Mouse (Mus musculus) cerebral cortex, adult 2 months (tissue): ENCODE results near the gene Supt20.

Source experiments
- WGBS: fragments of 180-500 bp; shearing (Covaris S2); methylation state at CpG from one replicate; pipeline ENCODE4 v1.1.7; 2018; 5-methylcytosine and 5-hydroxymethylcytosine counted together

Supt20 gene

DNA sequence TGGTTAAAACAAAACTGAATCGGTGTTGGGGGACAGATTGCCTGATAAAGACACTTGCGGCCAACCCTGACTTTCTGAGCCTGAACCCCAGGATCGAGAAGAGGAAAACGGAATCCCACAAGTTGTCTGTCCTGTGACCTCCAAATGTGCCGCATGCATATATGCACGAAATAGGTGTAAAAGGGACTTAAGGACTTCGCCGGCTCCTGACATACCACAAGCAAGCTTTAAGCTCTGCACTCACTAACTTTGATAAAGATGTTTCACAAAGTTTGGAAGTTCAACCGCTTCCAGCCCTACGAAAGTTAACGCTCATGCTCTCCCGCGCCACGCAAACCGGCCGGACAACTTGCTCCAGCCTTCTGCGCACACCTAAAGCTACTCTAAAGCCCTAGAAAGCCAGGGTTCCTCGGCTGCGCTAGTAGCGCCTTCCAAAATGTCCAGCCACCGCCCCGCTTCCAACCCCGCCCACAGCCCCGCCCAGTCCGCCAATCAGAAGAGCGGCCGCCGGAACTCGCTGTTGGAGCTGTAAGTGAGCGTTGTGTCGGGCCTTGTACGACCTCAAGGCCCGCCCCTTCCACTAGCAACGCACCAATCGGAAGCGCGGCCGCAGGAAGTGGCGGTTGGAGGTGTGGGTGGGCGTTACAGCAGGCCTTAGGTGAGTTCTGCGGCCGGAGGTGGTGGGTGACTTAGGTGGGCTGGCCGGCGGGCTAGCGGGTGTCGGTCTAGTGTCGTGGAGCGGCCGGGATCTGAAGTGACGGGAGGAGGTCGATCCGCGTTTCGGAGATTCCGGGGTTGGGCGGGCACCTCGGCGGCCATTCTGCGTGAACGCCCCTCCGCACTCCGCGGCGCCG, at the start of gene Supt20:
Gene Supt20 (plus strand): TSS at position 606 of the 854 bp plus-strand sequence.
- 1% methylated on average over 64 of the region's 65 CpGs for WGBS

DNA sequence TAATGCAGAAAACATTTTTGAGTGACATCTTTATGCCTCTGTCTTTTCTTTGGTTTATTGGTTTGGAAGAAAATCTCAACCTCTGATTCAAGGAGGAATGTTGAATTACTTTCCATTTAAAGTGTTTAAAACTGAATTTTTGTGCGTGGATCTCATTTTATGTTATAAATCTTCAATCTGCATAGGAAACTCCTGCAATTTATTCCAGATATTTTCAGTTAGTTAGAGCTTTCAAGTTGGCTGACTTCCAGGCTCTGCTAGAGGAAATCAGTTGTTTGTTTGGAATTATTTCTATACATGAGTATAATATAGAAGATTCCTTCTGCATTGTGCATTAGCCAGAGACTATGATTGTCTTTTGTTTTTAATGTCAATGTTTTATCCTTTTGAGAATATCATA, 49.8 kb upstream of the Supt20 start:
- 83% methylated on average over 1 of the region's 1 CpGs for WGBS

DNA sequence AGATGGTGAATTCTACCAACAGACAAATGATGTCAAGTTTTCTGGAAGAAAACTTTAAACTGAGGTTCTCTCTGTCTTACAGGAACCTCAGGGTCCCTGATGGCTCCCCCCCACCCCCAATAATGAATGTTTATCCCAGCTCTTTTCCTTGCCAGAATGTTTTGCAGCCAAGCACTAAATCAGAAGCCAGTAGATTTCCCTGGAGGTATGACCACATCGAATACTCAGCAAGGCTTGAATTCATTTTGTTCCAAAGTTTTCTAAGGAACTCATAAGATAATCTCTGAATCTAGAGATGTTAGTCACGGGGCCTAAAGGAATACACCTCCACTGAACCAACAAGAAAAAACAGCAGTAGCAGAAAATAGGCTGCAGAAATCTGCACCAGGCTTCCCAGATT, 45.0 kb upstream of the Supt20 start:
- WGBS, result 32% methylated on average over 2 of the region's 2 CpGs

DNA sequence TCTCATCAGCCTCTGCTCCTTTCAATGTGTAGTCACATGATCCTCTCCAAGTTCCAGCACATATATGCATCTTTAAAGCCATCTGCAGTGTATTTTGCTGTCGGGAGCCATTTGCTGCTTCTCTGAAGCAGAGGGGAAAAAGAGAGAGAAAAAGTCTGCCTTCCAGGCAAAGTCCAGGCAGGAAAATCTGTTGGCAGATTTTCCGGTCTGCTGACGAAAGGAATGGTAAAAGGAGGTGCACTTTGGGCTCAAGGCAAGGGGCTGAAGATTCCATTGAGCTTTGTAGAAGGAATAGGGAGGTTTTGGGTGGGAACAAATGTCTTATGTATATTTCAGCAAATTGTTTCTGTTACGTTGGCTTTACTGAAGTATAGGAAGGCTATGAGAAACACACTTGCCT, 41.0 kb upstream of the Supt20 start:
- WGBS, result 76% methylated on average over 4 of the region's 4 CpGs

DNA sequence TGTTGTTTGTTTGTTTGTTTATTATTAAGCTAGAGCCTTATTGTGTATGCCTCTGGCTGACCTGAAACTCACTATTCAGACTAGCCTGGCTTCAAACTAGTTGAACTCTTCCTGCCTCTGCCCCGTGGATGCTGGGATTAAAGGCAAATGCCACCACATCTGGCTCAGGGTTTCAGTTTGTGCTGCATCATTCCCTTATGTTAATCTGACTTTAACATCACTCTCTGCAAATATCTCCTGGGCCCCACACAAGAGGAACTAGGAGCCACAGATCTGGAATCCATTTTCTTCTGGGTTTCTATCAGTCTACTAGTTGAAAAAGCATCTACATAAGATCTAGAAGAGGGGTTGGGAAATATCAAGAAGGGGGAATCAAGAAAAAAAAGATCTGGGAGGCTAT, 38.4 kb upstream of the Supt20 start:
- WGBS, result 97% methylated on average over 1 of the region's 1 CpGs

DNA sequence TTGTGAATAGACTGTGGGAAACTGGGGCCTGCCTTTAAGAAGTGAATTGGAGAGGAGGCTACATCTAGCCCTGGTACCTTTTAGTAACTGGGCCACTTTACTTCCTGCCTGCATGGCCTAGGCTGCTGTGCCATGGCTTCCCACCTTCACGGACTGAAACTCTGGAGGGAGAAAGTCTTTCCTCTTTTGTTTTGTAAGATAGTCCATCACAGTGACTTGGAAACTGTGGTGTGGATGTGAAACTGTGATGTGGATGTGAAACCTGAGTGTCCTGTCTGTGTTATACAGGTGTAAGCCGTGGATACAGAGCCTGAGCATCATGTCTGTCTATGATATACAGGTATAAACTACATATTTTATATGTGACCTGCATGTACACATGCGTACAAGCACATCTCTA, 35.5 kb upstream of the Supt20 start:
- WGBS, result 87% methylated on average over 3 of the region's 3 CpGs

DNA sequence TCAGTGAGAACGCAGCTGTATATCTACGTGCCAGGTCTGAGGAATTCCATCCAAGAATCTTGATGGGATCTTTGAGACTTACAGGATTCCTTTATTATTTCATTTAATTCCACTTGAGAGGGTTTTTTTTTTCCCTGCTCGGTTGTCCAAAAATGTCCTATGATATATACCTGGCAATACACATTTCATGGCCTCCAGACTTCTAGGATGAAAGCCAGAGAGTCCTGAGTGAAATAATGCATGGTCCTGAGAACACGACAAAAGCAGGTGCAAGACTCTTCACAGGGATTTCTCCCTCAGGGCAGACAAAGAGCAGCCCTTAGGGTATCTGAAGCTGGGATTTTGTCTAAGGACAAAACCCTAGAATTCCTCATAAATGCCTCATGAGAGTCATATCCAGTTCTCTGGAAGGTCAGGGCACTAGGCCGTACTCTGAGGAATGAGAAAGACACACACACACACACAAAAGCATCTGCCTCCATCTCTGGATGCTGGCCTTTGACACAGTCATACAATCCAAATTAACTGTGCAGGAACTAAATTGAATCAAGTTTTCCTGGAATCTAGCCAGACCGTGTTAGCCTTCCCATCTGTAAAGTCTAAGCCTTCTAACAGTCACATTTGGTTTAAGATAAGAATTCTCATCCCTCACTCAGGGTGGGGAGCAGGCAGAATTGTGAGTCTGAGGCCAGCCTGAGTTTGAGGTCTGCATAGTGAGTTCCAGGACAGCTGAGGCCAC, 34.5 kb upstream of the Supt20 start:
- WGBS, result 83% methylated on average over 6 of the region's 6 CpGs

DNA sequence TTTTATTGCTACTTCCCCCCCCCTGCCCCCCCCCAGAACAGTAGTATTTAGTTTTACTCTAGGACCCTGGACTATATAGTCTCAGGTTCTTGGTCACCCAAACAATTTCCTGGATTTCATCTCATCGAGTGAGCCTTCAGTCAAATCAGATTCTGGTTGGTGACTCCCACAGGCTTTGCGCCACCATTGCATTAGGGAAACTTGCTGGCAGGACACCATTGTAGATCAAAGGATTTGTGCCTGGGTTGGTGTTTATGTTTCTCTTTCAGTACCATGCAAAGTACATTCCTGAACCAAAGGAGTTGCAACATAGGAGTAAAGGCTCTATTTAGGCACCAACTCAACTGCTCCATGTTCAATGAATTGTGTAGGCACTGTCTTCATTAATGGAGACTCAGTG, 32.9 kb upstream of the Supt20 start:
- WGBS, result 84% methylated on average over 2 of the region's 2 CpGs

DNA sequence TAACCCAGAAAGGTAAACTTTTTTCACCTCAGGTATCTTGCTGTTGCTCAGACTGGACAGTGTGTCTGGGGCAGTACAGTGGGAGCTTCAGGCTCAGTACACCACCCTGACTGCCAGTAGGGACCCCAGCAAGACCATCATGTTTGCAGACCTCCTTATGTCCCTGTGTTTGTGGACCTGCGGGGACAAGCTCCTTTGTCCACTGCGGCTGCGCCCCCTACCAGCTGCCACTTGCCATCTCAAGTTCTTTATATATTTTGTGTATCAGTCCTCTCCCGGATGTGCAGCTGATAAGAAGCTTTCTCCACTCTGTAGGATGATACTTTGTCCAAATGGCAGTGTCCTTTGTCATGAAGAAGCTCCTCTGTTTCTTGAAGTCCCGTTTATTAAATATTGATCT, 30.2 kb upstream of the Supt20 start:
- 70% methylated on average over 5 of the region's 5 CpGs for WGBS

DNA sequence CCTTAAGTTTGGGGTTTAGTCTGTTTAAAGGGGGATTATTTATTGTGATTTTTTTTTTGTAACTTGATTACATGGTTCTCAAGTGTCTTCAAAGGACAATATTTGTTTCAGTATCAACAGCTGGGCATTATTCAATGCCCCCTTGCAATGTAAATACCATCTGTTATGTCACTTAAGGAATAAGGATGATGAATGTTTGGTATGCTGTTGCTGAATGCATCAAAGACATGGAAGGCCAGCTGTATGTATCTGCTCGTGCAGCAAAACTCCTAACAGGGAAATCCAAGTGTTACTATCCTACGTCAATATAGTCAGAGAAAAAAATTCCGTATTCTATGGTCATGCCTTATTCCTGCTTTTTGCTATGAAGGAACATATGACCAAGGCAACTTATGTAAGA, 24.5 kb upstream of the Supt20 start:
- WGBS, result 84% methylated on average over 3 of the region's 3 CpGs

DNA sequence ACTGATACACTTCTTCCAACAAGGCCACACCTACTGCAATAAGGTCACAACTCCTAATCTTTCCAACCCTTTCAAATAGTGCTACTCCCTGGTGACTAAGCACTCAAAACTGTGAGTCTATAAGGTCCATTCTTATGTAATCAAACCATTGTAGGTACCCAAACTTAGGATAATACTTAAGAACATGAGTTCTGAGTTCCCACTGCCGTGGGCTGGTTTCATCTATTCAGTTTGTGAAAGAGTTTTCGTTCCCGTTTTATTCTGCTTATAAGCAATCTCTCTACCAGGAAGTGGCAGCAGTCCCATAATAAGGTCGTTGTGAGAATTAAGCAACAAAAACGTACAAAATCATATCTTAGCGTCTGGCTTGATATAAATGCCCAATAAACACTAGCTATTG, 23.9 kb upstream of the Supt20 start:
- 76% methylated on average over 6 of the region's 6 CpGs for WGBS

DNA sequence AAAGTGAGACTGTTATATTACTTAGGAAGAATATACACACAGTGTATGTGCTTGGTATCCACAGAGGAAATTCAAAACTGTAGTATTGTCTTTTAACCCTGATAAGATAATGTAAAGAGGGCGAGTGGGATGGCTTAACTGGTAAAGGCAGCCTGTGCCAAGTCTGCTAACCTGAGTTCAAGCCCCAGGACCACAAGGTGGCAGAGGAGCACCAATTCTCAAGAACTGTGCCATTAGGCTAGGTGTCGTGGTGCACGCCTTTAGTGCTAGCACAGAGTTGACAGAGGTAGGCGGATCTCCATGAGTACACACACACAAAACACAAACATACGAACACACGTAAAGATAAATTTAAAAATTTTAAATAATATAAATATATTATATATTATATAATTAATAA, 23.0 kb upstream of the Supt20 start:
- WGBS, result 90% methylated on average over 6 of the region's 6 CpGs

DNA sequence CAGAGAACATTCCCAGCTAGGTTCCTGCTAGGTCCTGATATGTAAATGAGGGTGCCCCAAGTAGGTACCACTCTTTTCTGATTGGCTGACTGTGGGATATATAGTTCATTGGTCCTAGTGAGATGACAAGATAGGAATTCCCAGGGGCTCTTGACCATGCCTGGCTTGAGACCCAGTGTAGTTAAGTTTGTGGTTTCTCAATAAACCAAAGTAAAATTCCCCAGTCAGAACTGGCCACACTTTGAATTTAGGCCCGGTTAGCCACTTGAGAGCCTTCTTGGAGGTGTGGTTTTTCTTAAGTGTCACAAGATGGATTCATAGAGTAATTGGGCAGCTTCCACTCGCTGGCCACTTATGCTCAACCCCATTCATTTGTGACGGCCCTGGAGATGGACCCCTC, 20.5 kb upstream of the Supt20 start:
- 58% methylated on average over 3 of the region's 3 CpGs for WGBS

DNA sequence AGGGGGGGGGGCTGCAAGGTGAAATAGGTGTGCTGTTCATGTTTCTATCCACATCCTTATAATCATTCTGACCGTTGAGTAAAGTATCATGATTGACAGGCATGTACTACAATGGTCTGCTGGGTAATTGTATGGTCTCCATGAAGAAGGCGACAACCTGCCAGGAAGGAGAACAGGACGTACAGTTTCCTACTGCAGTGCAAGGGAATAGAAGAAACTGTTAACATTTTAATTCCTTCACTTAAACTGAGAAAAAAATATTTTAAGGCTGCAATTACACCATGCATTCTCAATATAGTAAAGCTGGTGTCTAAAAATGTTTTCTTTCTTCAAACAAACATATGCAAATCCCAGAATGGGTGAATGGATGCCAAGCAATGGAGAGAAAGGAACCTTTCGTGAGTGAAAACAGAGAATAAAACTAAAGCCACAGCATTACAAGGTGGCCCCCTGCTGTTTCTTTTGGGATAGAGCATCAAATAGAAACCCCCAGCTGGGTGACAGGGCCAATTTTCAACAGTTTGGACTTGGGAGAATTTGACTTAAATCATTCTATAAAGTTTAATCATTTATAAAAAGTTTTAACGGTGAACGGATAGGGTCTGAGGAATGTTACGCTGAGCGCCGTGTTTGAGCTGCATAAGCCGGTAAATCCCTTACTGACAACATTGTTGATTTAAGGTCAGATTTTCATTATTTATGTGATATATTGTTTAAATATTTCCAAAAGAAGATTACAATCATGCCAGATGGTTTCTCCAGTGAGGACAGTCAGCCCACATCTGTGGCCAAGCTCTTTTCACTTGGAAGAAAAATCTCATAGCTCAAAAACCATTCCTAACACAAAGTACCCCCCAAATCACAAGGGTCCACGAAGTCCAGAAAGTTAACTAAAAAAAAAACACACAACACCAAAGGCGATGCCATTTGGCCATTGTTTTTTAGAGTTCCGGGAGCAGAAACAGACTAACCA, 19.8 kb upstream of the Supt20 start:
- WGBS, result 35% methylated on average over 13 of the region's 13 CpGs

DNA sequence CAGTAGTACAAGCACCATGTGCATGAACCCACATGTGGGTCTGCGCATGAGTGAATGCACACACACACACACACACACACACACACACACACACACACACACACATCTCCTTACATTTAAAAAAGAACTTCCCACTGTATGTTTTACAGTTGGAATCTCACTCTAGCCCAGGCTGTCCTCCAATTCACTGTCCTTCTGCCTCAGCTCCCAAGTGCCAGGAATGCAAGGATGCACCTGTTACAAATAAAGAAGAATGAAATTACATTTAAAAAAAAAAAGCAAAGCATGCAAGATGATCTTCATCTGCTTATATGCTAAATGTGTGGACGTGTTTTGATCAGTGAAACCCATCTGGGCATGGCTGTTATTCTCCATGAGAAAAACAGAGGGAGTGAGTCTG, 15.8 kb upstream of the Supt20 start:
- WGBS, result 71% methylated on average over 2 of the region's 2 CpGs

DNA sequence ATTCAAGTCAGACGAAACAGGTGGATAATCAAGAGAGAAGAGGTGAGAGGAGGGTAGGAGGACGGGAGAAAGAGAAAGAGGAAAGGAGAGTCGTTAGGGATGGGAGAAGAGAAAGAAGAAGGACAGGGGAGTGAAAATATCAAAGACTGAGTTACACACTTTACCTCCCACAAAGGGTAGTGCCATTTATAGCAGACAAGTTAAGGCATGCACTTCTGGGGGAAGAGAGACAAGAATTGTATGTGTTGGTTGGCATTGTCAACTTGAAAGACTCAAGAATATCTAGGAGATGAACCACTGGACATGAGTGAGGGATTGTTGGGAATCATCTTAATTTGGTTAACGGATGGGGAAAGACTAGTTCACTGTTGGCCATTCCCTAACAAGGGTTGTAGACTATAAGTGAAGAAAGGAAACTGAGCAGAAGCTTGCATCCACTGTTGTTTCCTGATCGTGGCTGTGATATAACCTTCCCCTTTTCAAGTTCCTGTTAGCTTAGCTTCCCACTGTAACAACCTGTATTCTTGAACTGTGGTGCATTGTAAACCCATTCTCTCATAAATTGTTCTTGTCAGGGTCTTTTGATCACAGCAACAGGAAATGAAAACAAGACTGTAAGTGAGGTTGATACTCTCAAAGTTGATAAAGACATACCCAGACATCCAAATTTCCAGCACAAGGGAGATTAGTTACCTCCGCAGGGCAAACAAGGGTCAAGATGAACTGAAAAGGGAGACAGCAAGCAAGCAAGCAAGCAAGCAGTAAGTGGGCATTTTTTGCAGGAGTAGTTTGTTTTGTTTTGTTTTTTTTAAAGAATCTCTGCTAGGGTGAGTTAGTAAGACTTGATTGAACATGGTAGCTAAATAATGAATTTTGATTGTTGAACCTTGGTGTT, 11.1 kb upstream of the Supt20 start:
- 75% methylated on average over 6 of the region's 6 CpGs for WGBS

DNA sequence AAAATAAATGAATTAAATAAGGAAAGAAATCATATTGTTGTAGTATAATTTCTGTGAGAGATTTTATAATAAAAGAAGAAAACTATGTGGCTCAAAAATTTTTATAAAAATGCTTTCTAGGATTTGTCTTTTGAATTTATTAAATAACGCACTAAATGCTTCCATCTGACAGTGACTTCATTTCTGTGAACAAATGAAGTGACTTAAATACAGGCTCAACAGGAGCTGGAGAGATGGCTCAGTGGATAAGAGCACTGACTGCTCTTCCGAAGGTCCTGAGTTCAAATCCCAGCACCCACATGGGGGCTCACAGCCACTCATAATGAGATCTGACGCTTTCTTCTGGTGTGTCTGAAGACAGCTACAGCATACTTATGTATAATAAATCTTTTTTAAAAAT, 7.4 kb upstream of the Supt20 start:
- WGBS, result 91% methylated on average over 3 of the region's 3 CpGs

DNA sequence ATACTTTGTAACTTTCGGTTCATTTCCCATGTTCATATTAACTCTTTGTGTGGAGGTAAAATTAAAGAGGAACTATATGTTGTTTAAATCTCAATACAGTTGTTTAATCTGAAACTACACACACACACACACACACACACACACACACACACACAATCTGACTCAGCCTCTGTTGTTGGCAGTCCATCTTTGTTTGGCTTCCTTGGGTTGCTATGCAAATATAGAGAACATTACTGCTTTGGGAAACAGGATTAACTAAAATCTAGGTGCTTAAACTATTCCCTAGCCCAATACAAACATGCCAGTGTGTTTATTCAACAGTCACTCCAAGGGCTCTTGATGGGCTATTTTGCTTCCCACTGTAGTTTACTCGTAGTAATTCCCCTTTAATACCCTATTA, 5.4 kb upstream of the Supt20 start:
- 64% methylated on average over 2 of the region's 2 CpGs for WGBS

DNA sequence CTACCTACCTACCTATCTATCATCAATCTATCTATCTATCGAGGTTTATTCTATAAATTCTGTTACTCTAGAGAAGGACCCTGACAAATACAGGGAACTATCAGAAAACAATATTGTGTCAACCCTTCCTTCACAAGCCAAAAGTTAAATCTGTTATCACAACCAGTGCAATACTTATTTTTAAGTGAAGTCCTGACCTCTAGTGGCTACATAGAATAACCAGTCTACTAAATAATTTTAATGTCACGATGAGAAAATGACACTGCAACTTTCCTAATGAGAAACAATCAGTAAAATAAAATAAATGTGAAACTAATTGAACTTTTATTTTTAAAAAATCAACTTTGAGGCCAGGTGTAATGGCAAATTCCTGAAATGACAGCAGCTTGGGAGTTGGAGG, 3.5 kb upstream of the Supt20 start:
- WGBS, result 37% methylated on average over 2 of the region's 2 CpGs

DNA sequence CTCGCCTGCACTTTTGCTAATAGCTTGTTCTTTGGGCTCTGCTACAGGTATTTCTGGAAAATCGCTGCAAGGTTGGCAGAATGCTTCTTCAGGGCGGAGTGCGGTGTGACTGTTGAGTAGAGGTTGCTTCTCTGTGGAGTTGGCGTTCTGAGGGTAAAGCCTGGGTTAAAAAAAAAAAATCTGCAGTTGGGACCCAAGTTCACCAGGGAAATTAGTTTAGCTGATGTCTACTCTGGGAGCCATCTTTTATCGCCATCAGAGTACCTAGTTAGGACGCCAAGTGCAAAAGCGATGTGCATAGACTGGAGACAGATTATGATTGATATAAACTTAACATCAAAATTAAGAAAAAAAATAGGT, 429 bp downstream of the Supt20 start:
- under 1% methylated on average over 8 of the region's 8 CpGs for WGBS

DNA sequence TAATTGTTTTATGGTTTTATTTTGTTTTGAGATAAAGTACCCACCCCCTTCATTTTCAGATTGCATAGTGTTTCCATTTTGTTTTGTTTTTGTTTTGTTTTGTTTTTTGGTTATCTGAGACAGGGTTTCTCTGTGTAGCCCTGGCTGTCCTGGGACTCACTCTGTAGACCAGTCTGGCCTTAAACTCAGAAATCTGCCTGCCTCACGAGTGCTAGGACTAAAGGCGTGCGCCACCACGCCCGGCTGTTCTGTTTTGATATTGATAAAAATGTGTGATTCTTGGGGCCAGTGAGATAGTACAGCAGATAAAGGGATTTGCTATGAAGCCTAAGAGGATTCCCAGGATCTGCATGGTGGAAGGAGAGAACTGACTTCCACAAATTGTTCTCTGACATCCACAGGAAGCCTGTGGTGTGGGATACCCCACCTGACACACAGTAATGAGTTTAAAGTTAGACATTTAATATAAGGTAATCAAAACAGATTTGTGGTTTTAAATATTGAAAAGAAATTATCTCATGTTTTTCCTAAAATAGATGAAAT, 7.2 kb downstream of the Supt20 start:
- WGBS, result 81% methylated on average over 5 of the region's 5 CpGs
